Mouse (Mus musculus) embryonic facial prominence, embryonic 12.5 days (tissue): Measurements from ENCODE around the gene Ptprs. TPM values are rescaled to one million over a fixed set of nuclear protein-coding genes. Genes with fewer than 3 reads are reported as not detected.
A peak's percentile ranks its signal among the peaks of the same experiment; 100 is the strongest.

Experiments
- ATAC-seq: fragments of 200-750 bp; cut with Nextera tagmentation; 2 replicates; pipeline ENCODE4 v1.8.0; 2017; ENCODE audit not compliant: insufficient number of reproducible peaks, insufficient read depth, low FRiP score, low TSS enrichment
- H3K27ac ChIP-seq: fragments of 300-500 bp; sonication (generic); 2 replicates; pipeline ENCODE4 v1.5.1; 2016; ENCODE audit warnings: mild to moderate bottlenecking
- H3K27me3 ChIP-seq: fragments of 300-500 bp; sonication (generic); 2 replicates; pipeline ENCODE4 v1.6.1; 2016; ENCODE audit warnings: mild to moderate bottlenecking, moderate library complexity
- H3K36me3 ChIP-seq: fragments of 300-500 bp; sonication (generic); 2 replicates; pipeline ENCODE4 v1.6.1; 2016; ENCODE audit warnings: mild to moderate bottlenecking
- H3K4me1 ChIP-seq: fragments of 300-500 bp; sonication (generic); 2 replicates; pipeline ENCODE4 v1.6.1; 2016
- H3K4me2 ChIP-seq: fragments of 300-500 bp; sonication (generic); replicated peaks from 2 replicates; pipeline ENCODE4 v1.6.1; 2016; ENCODE audit warnings: mild to moderate bottlenecking, moderate library complexity
- H3K4me3 ChIP-seq: fragments of 300-500 bp; sonication (generic); 2 replicates; pipeline ENCODE4 v1.5.1; 2016; ENCODE audit warnings: mild to moderate bottlenecking
- H3K9ac ChIP-seq: fragments of 300-500 bp; sonication (generic); 2 replicates; pipeline ENCODE4 v1.6.1; 2016; ENCODE audit warnings: mild to moderate bottlenecking, moderate library complexity
- H3K9me3 ChIP-seq: fragments of 300-500 bp; sonication (generic); 2 replicates; pipeline ENCODE4 v1.6.1; 2016; ENCODE audit warnings: mild to moderate bottlenecking, moderate library complexity
- WGBS: fragments of 180-500 bp; shearing (Covaris S2); methylation state at CpG from one replicate; pipeline ENCODE4 v1.1.7; 2016; 5-methylcytosine and 5-hydroxymethylcytosine counted together
- polyA plus RNA-seq: library from polyadenylated mRNA; unstranded; fragments of >200 nt; fragmentation: Nextera tagmentation; extraction: Ambion mirVana; gene quantifications from 2 replicates; pipeline ENCODE4 v1.2.1, GENCODE M21; 2016

Ptprs gene
- polyA plus RNA-seq, 1 experiment from 2014 or later, result 158 TPM

DNA sequence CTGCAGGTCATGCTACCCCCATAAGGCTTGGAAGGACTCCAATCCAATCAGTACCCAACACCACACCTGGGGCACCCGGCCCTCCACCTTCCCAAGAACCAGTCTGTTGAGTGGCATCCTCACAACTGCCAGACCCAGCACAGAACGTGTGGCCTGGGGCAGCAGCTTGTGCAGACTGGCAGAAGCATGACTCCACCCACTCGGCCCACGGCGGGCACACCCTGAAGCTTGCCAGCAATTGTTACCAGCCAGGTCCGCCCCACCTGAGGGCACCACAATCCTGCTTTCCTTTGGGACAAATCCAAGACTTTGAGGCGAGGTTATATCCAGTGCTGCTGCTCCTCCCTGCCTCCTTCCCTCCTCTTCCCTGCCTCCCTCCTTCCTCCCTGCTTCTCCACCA is 11.5 kb downstream of the Ptprs start:
- 84% methylated on average over 7 of the region's 7 CpGs for whole genome bisulfite sequencing
- Histone ChIP-seq H3K9me3 (no peaks in the 10 kb centered on the region), H3K27me3 (no peaks in the 10 kb centered on the region), H3K9ac (no peak overlapping the region), H3K36me3 (peaks cover 4% of the 10 kb centered on the region; the same call in 1 of the 2 replicates), H3K4me2 (no peak overlapping the region), H3K27ac (no peak overlapping the region), H3K4me3 (no peak overlapping the region), H3K4me1 (peaks cover 73% of the 10 kb centered on the region)
- no peak for ATAC-seq

- Histone ChIP-seq H3K4me3 (no peak overlapping the region), H3K4me1 (peaks cover 73% of the 10 kb centered on the region), H3K27me3 (no peaks in the 10 kb centered on the region), H3K27ac (peak overlapping the region; percentile 97), H3K9me3 (no peaks in the 10 kb centered on the region), H3K9ac (no peak overlapping the region), H3K36me3 (peaks cover 4% of the 10 kb centered on the region; the same call in 1 of the 2 replicates), H3K4me2 (no peak overlapping the region)
- WGBS, result 92% methylated on average over 2 of the region's 2 CpGs
- ATAC-seq, result no peak
Measured at GRCm38 (mm10) chr17:56464345-56464744, 11.9 kb downstream of the Ptprs start.

GRCm38 (mm10) chr17:56463500-56463899 is 12.8 kb downstream of the Ptprs start:
- Histone ChIP-seq H3K9ac (peak overlapping the region; percentile 42; the same call in 1 of the 2 replicates), H3K9me3 (no peaks in the 10 kb centered on the region), H3K27ac (peak overlapping the region; percentile 97), H3K4me3 (peak overlapping the region; percentile 75; the same call in 1 of the 2 replicates), H3K4me2 (peak overlapping the region; percentile 86), H3K36me3 (peaks cover under 1% of the 10 kb centered on the region; the same call in 1 of the 2 replicates), H3K27me3 (no peaks in the 10 kb centered on the region), H3K4me1 (peaks cover 71% of the 10 kb centered on the region)
- no peak for ATAC-seq
- 23% methylated on average over 1 of the region's 1 CpGs for WGBS

DNA sequence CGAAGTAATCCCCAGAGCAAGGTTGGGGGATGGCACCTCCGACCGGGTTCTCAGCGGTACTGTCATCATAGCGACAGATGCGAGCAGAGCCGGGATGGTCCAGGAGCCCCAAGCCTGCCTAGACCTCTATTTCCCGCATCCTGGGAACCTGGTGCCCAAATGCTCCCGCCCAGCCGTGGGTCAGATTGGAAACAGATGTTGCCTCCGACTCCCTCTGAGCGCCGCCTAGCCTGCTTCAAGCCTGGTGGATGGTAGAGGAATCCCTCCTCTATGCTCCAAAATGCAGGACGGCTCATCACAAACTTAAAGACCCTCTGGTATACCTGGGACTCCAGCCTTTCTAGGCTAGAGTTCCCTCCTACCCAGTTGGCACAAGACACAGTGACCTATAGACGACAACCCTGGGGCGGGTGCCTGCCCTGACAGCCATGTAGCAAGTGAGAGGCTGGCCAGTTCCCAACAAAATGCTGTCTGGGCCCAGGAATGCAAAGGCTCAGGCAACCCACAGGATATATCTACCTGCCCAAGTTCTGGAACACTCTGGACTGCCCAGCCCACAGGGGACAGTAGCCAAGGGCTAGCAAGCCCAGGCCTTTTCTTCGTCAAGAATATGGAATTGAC is 13.3 kb downstream of the Ptprs start:
- peaks cover 65% of the 10 kb centered on the region for H3K4me1 ChIP-seq
- no peaks in the 10 kb centered on the region for H3K9me3 ChIP-seq
- peaks cover 6% of the 10 kb centered on the region for H3K36me3 ChIP-seq
- H3K27ac ChIP-seq, result peak overlapping the region; percentile 97
- peak overlapping the region; percentile 42; the same call in 1 of the 2 replicates for H3K9ac ChIP-seq
- H3K27me3 ChIP-seq, result no peaks in the 10 kb centered on the region
- WGBS, result 1% methylated on average over 17 of the region's 17 CpGs
- peak overlapping the region; percentile 75 for H3K4me3 ChIP-seq
- ATAC-seq, result no peak; the same call in 1 of the 2 replicates
- peak overlapping the region; percentile 86 for H3K4me2 ChIP-seq

- WGBS, result under 1% methylated on average over 76 of the region's 77 CpGs
- Histone ChIP-seq H3K27ac (peak overlapping the region; percentile 97), H3K27me3 (no peaks in the 10 kb centered on the region), H3K9ac (peak overlapping the region; percentile 81), H3K4me2 (peak overlapping the region; percentile 86), H3K36me3 (peaks cover 14% of the 10 kb centered on the region), H3K4me1 (peaks cover 56% of the 10 kb centered on the region), H3K9me3 (no peaks in the 10 kb centered on the region), H3K4me3 (peak overlapping the region; percentile 75)
- peak; percentile 92 for ATAC-seq
Measured at GRCm38 (mm10) chr17:56461771-56462743, 14.2 kb downstream of the Ptprs start.

GRCm38 (mm10) chr17:56460876-56461275 is 15.4 kb downstream of the Ptprs start:
- no peak for ATAC-seq
- Histone ChIP-seq H3K4me3 (peak overlapping the region; percentile 75), H3K27me3 (no peaks in the 10 kb centered on the region), H3K9ac (peak overlapping the region; percentile 81), H3K9me3 (no peaks in the 10 kb centered on the region), H3K4me2 (peak overlapping the region; percentile 86), H3K4me1 (peaks cover 50% of the 10 kb centered on the region), H3K27ac (peak overlapping the region; percentile 97), H3K36me3 (peaks cover 25% of the 10 kb centered on the region)
- WGBS, result 17% methylated on average over 6 of the region's 6 CpGs

GRCm38 (mm10) chr17:56457442-56457841 is 18.8 kb downstream of the Ptprs start:
- H3K36me3 ChIP-seq, result peaks cover 59% of the 10 kb centered on the region
- no peaks in the 10 kb centered on the region for H3K9me3 ChIP-seq
- H3K4me2 ChIP-seq, result no peak overlapping the region
- no peak for ATAC-seq
- peaks cover 27% of the 10 kb centered on the region for H3K4me1 ChIP-seq
- 98% methylated on average over 1 of the region's 1 CpGs for WGBS
- no peaks in the 10 kb centered on the region for H3K27me3 ChIP-seq
- no peak overlapping the region for H3K27ac ChIP-seq
- H3K4me3 ChIP-seq, result no peak overlapping the region
- no peak overlapping the region for H3K9ac ChIP-seq

- peaks cover 70% of the 10 kb centered on the region for H3K36me3 ChIP-seq
- H3K4me1 ChIP-seq, result peaks cover 25% of the 10 kb centered on the region
- no peak overlapping the region for H3K9ac ChIP-seq
- no peak overlapping the region for H3K4me2 ChIP-seq
- ATAC-seq, result no peak
- H3K4me3 ChIP-seq, result no peak overlapping the region
- no peaks in the 10 kb centered on the region for H3K27me3 ChIP-seq
- no peak overlapping the region for H3K27ac ChIP-seq
- 90% methylated on average over 5 of the region's 5 CpGs for WGBS
- no peaks in the 10 kb centered on the region for H3K9me3 ChIP-seq
Measured at GRCm38 (mm10) chr17:56456353-56456752, 19.9 kb downstream of the Ptprs start.

GRCm38 (mm10) chr17:56453689-56454088 is 22.6 kb downstream of the Ptprs start:
- Histone ChIP-seq H3K4me3 (no peak overlapping the region), H3K9me3 (no peaks in the 10 kb centered on the region), H3K4me2 (no peak overlapping the region), H3K27ac (no peak overlapping the region), H3K4me1 (0 out of 2 replicates have a peak, but pooled peaks cover under 1% of the 10 kb centered on the region), H3K27me3 (no peaks in the 10 kb centered on the region), H3K36me3 (peaks cover 97% of the 10 kb centered on the region), H3K9ac (no peak overlapping the region)
- no peak for ATAC-seq
- WGBS, result 84% methylated on average over 4 of the region's 4 CpGs

DNA sequence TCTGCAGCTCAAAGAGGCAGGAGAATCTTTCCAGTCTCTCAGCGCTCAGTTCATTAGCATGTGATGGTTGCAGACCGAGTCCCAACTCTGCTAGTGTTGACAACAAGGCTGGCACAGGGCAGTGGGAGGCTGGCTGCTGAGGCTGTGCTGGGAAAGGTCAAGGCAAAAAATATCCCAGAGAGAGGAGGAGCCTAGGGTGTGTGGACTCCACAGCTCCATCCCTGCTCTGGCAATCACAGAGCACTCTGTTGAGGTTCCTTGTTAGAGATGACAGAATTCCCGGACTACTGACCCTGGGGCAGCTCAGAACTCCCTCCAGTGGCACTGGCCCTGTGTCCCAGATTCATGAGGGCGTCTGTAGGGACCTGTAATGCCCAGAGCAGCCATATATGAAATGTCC is 23.0 kb downstream of the Ptprs start:
- no peak for ATAC-seq
- Histone ChIP-seq H3K36me3 (peaks cover 98% of the 10 kb centered on the region), H3K27ac (no peak overlapping the region), H3K9ac (no peak overlapping the region), H3K4me3 (no peak overlapping the region), H3K27me3 (no peaks in the 10 kb centered on the region), H3K4me2 (no peak overlapping the region), H3K9me3 (no peaks in the 10 kb centered on the region), H3K4me1 (no peaks in the 10 kb centered on the region)
- 86% methylated on average over 4 of the region's 4 CpGs for WGBS

DNA sequence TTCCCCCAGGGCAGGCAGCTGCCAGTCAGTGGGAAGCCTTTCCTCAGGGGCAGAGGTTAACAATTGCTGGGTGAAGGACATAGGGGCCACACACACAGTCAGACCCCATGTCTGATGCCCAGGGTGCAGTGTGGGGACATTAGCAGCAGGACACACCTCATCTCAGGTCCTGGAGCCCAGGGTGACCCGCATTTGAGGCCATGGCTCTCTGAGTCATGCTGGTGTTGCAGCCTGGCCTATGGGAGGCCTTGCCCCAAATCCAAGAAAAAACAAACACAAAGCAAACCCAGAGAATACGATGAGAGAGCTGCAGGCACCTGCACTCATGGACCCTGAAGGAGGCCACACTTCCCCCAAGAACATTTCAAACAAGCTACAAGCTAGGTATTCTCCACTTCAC is 28.6 kb downstream of the Ptprs start:
- Histone ChIP-seq H3K9ac (no peak overlapping the region), H3K27me3 (no peaks in the 10 kb centered on the region), H3K4me1 (no peaks in the 10 kb centered on the region), H3K36me3 (peaks cover 81% of the 10 kb centered on the region), H3K9me3 (no peaks in the 10 kb centered on the region), H3K27ac (no peak overlapping the region), H3K4me3 (no peak overlapping the region), H3K4me2 (no peak overlapping the region)
- WGBS, result 81% methylated on average over 2 of the region's 2 CpGs
- ATAC-seq, result no peak
